Mouse (Mus musculus) neural tube, embryonic 12.5 days (tissue): ENCODE measurements around the gene Cnih3. TPM values are rescaled to one million over a fixed set of nuclear protein-coding genes. Genes with fewer than 3 reads are reported as not detected.

Source experiments
- ATAC-seq: fragments of 200-750 bp; cut with Nextera tagmentation; 2 replicates; pipeline ENCODE4 v1.8.0; 2017; ENCODE audit warnings: low read depth, mild to moderate bottlenecking, moderate TSS enrichment, moderate library complexity; ENCODE audit not compliant: low FRiP score
- H3K27ac ChIP-seq: fragments of 300-500 bp; sonication (generic); 2 replicates; pipeline ENCODE4 v1.5.1; 2016
- H3K27me3 ChIP-seq: fragments of 300-500 bp; sonication (generic); replicated peaks from 2 replicates; pipeline ENCODE4 v1.6.1; 2016; ENCODE audit warnings: mild to moderate bottlenecking
- H3K36me3 ChIP-seq: fragments of 300-500 bp; sonication (generic); 2 replicates; pipeline ENCODE4 v1.6.1; 2016; ENCODE audit warnings: mild to moderate bottlenecking
- H3K4me1 ChIP-seq: fragments of 300-500 bp; sonication (generic); 2 replicates; pipeline ENCODE4 v1.6.1; 2016
- H3K4me2 ChIP-seq: fragments of 300-500 bp; sonication (generic); replicated peaks from 2 replicates; pipeline ENCODE4 v1.6.1; 2016; ENCODE audit warnings: mild to moderate bottlenecking
- H3K4me3 ChIP-seq: fragments of 300-500 bp; sonication (generic); 2 replicates; pipeline ENCODE4 v1.5.1; 2016
- H3K9ac ChIP-seq: fragments of 300-500 bp; sonication (generic); 2 replicates; pipeline ENCODE4 v1.6.1; 2016; ENCODE audit warnings: mild to moderate bottlenecking
- H3K9me3 ChIP-seq: fragments of 300-500 bp; sonication (generic); 2 replicates; pipeline ENCODE4 v1.6.1; 2016; ENCODE audit warnings: mild to moderate bottlenecking
- WGBS: fragments of 180-500 bp; shearing (Covaris S2); methylation state at CpG from one replicate; pipeline ENCODE4 v1.1.7; 2016; 5-methylcytosine and 5-hydroxymethylcytosine counted together
- polyA plus RNA-seq: library from polyadenylated mRNA; unstranded; fragments of >200 nt; fragmentation: Nextera tagmentation; extraction: Ambion mirVana; gene quantifications from 2 replicates; pipeline ENCODE4 v1.2.1, GENCODE M21; 2016

Gene Cnih3
- polyA plus RNA-seq, 1 experiment from 2014 or later: 4.3 TPM

- no peak overlapping the region for H3K9ac ChIP-seq
- no peak overlapping the region for H3K4me2 ChIP-seq
- ATAC-seq: no peak
- H3K27ac ChIP-seq: no peak overlapping the region
- no peak overlapping the region for H3K4me3 ChIP-seq
- H3K27me3 ChIP-seq: no peaks in the 10 kb centered on the region
- WGBS: 68% methylated on average over 2 of the region's 2 CpGs
- H3K4me1 ChIP-seq: peaks cover 13% of the 10 kb centered on the region
- no peaks in the 10 kb centered on the region for H3K36me3 ChIP-seq
- no peaks in the 10 kb centered on the region for H3K9me3 ChIP-seq
Measured at GRCm38 (mm10) chr1:181414985-181415384, 62.6 kb downstream of the Cnih3 start.

DNA sequence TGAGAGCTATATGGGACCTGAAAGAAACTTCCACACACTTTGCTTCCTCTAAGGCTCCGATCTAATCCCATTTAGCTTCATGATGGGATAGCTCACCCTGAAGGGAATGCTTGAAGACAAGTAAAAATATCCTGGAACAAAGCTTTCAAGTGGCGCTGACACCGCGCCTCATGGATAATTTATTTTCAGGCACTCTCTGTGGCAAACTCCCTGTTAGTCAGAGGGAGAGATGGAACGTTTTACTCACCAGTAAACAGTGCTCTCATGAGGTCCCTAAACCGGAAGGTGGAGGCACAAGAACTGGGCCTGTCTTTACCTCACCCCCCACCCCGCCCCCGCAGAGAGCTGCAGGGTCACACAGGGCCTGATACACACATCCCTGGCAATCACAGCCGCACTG, 64.4 kb downstream of the Cnih3 start:
- Histone ChIP-seq H3K9me3 (no peaks in the 10 kb centered on the region), H3K4me2 (no peak overlapping the region), H3K36me3 (no peaks in the 10 kb centered on the region), H3K27ac (no peak overlapping the region), H3K9ac (no peak overlapping the region), H3K4me3 (no peak overlapping the region), H3K4me1 (peaks cover 6% of the 10 kb centered on the region), H3K27me3 (no peaks in the 10 kb centered on the region)
- WGBS: 76% methylated on average over 9 of the region's 9 CpGs
- no peak for ATAC-seq

DNA sequence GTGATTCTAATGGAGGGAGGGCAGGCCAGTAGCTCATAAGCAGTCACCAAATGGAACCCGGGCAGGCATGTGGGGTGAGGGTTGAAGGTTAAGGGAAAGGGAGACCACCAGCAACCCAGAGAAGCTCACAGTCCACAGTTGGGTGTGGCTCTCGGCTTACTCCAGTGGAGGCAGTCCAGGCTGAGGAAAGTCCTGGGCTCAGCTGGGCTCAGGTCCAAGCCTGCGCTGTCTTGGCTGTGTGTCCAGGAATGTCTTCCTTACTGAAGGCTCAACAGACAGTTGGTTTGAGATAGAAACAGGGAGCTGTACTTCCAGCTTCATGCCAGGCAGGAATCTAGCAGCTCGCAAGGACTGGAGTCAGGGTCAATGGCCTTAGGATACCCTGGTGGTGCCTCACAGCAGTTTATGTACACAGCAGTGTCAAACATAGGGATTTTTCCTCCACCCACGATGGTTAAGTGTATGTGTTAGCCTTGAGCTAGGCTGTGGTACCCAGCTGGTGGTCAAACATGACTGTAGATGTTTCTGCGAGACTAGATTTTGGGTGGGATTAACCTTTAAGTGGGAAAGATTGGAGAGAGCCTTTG, 65.6 kb downstream of the Cnih3 start:
- H3K4me2 ChIP-seq: no peak overlapping the region
- 83% methylated on average over 6 of the region's 6 CpGs for WGBS
- H3K27me3 ChIP-seq: no peaks in the 10 kb centered on the region
- no peak overlapping the region for H3K27ac ChIP-seq
- peaks cover 8% of the 10 kb centered on the region for H3K4me1 ChIP-seq
- no peaks in the 10 kb centered on the region for H3K36me3 ChIP-seq
- H3K4me3 ChIP-seq: no peak overlapping the region
- no peak overlapping the region for H3K9ac ChIP-seq
- H3K9me3 ChIP-seq: no peaks in the 10 kb centered on the region
- ATAC-seq: no peak

DNA sequence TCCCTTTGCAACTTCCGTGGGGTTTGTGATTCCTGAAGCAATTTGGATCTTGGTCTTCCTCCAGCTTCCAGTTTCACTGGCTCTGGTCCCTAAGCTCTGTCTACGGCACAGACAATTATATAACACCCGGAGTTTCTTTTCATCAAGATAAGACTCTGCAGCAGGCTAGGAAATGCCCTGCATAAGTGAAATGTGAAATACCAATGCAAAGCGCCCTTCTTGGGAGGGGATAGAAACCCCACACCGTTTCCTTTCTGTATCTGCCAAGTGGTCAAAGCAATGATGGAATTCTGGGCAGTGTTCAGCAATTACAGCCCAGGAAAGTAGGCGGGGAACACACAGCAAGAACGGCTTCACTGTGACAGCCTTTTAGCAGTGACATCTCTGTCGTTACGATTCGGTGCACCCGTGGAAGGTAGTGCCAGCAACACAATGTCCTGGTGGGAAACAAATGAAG, 67.7 kb downstream of the Cnih3 start:
- 50% methylated on average over 11 of the region's 11 CpGs for WGBS
- Histone ChIP-seq H3K4me3 (no peak overlapping the region), H3K4me2 (no peak overlapping the region), H3K36me3 (no peaks in the 10 kb centered on the region), H3K27ac (no peak overlapping the region), H3K9me3 (no peaks in the 10 kb centered on the region), H3K9ac (no peak overlapping the region), H3K27me3 (no peaks in the 10 kb centered on the region), H3K4me1 (peaks cover 9% of the 10 kb centered on the region)
- no peak for ATAC-seq

DNA sequence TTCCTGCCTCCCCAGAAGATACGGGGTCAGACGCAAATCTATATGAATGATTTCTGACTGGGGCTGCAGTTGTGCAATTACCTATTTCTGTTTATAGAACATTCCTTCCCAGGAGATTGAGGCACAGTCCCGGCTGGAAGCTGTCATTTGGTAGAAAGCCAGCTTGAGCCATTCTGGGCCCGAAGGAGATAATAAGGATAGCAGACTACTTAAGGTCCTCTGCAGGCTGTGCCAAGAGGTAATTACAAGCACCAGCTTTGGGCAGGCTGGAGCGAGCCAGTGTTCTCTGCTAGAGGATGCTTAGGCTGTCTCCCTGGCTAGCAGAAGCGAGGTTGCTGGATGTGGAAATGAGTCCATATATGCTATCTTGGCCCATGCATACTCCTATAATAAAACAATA, 70.4 kb downstream of the Cnih3 start:
- 64% methylated on average over 6 of the region's 6 CpGs for WGBS
- no peaks in the 10 kb centered on the region for H3K9me3 ChIP-seq
- no peaks in the 10 kb centered on the region for H3K36me3 ChIP-seq
- H3K4me1 ChIP-seq: peaks cover 9% of the 10 kb centered on the region
- H3K27ac ChIP-seq: no peak overlapping the region
- H3K27me3 ChIP-seq: no peaks in the 10 kb centered on the region
- H3K9ac ChIP-seq: no peak overlapping the region
- ATAC-seq: no peak
- no peak overlapping the region for H3K4me3 ChIP-seq
- no peak overlapping the region for H3K4me2 ChIP-seq

DNA sequence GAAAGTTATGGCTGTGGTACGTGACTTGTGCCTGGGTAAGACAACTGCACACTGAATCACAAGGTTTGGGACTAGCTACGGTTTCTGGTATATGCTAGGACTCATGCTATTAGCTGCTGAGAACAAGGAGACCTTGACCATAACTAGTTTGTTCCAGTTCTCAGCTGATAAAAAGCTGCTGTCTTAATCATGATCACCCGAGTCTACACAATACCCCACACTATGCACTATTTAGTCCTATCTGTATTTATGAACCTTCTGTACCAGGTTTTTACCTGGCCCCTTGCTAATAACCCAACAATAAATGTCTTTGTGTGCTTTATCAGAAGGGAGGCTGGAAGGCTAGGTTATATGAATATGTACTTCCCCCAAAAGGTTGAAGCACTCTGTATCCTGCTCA, 72.5 kb downstream of the Cnih3 start:
- Histone ChIP-seq H3K27me3 (no peaks in the 10 kb centered on the region), H3K4me2 (no peak overlapping the region), H3K4me1 (0 out of 2 replicates have a peak, but pooled peaks cover 3% of the 10 kb centered on the region), H3K9ac (no peak overlapping the region), H3K9me3 (no peaks in the 10 kb centered on the region), H3K27ac (no peak overlapping the region), H3K4me3 (no peak overlapping the region), H3K36me3 (no peaks in the 10 kb centered on the region)
- ATAC-seq: no peak
- 85% methylated on average over 3 of the region's 3 CpGs for WGBS

GRCm38 (mm10) chr1:181425388-181425787, 73.0 kb downstream of the Cnih3 start:
- Histone ChIP-seq H3K4me3 (no peak overlapping the region), H3K4me2 (no peak overlapping the region), H3K9ac (no peak overlapping the region), H3K9me3 (no peaks in the 10 kb centered on the region), H3K4me1 (0 out of 2 replicates have a peak, but pooled peaks cover 3% of the 10 kb centered on the region), H3K27ac (no peak overlapping the region), H3K36me3 (no peaks in the 10 kb centered on the region), H3K27me3 (no peaks in the 10 kb centered on the region)
- WGBS: 90% methylated on average over 3 of the region's 3 CpGs
- ATAC-seq: no peak

DNA sequence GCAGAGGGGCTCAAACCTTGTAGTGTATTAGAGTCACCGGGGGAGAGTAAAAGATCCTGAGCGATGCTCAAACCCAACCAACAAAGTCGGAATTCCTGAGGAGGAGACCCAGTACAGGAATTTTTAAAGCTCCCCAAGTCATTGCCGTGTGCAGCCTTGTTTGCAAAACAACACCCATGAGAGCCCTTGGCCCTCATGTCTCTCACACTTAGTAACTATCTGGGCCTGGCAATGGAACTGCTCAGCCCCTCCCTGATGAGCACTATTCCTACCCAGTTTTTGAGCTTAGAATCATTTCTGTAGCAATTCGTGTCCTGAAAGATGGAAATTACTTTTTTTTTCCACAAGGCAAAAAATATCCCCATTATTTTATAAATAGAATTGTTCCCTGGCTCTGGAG, 74.0 kb downstream of the Cnih3 start:
- H3K9me3 ChIP-seq: no peaks in the 10 kb centered on the region
- H3K9ac ChIP-seq: no peak overlapping the region
- no peak overlapping the region for H3K4me3 ChIP-seq
- no peak overlapping the region for H3K27ac ChIP-seq
- no peak for ATAC-seq
- no peaks in the 10 kb centered on the region for H3K27me3 ChIP-seq
- H3K4me2 ChIP-seq: no peak overlapping the region
- H3K36me3 ChIP-seq: no peaks in the 10 kb centered on the region
- 82% methylated on average over 5 of the region's 5 CpGs for WGBS
- 0 out of 2 replicates have a peak, but pooled peaks cover 3% of the 10 kb centered on the region for H3K4me1 ChIP-seq

GRCm38 (mm10) chr1:181433263-181433662, 80.8 kb downstream of the Cnih3 start:
- Histone ChIP-seq H3K9me3 (0 out of 2 replicates have a peak, but pooled peaks cover 2% of the 10 kb centered on the region), H3K4me1 (no peaks in the 10 kb centered on the region), H3K27ac (no peak overlapping the region), H3K4me2 (no peak overlapping the region), H3K27me3 (no peaks in the 10 kb centered on the region), H3K4me3 (no peak overlapping the region), H3K36me3 (no peaks in the 10 kb centered on the region), H3K9ac (no peak overlapping the region)
- ATAC-seq: no peak
- WGBS: 89% methylated on average over 5 of the region's 5 CpGs

GRCm38 (mm10) chr1:181435414-181435813, 83.0 kb downstream of the Cnih3 start:
- 84% methylated on average over 5 of the region's 5 CpGs for WGBS
- Histone ChIP-seq H3K27me3 (no peaks in the 10 kb centered on the region), H3K4me2 (no peak overlapping the region), H3K9me3 (0 out of 2 replicates have a peak, but pooled peaks cover 3% of the 10 kb centered on the region), H3K9ac (no peak overlapping the region), H3K36me3 (no peaks in the 10 kb centered on the region), H3K4me1 (no peaks in the 10 kb centered on the region), H3K4me3 (no peak overlapping the region), H3K27ac (no peak overlapping the region)
- no peak for ATAC-seq

DNA sequence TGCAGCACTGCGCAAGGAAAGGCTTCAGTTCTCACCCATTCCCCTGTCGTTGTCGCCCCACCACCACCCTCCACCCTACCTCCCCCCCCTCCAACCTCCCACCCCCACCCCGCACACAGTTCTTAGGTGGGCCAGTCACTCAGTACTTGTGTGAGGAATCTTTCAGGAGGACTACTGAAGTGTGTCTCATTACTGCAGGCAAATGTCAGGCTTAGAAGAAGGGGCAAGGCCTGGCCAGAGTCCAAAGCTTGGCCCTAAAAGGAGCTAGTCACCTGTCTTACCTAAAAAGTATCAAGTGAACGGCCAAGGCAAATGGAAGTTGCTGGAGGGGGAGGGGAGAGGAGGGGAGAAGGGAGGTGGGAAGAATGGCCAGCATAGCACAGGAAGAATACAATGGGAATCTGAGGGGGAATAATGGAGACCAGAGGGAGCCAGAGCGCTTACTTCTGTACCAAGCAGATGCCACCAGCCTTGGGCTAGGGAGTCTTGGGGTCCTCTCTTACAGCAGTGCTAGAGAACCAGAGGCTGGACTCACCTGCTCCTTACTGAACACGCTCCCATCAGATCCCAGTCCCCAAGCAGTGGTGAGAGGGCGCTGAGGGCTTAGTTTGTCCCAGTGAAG, 88.7 kb downstream of the Cnih3 start:
- no peak for ATAC-seq

DNA sequence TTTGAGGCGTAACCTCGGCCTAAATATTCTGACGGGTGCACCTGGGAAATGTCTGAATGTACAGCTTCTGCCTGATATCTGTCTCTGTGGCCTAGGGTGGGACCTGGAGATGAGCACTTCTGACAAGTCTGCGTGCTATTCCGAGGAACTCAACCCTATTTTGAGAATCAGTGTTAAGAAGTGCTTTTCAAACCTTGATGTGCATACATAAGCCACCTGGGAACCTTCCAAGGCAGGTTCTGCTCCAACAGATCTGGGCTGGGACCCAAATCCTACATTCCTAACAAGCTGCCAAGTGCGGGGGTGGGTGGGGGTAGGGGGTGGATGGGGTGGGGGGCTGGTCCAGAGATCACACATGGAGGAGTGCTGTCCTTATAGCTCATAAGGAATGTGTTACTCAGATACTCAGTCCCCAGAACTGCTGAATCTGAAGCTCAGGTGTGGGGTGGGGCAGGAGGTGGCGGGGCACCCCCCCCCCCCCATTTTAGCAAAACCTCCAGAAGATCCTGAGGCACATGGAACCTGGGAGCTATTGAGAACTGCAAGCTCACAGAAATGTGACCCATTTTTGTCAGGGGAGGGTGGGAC, 89.3 kb downstream of the Cnih3 start:
- Histone ChIP-seq H3K9ac (no peak overlapping the region), H3K27ac (no peak overlapping the region)
- ATAC-seq: no peak

More for the DNA sequence above, 88.7 kb downstream of the Cnih3 start:
- H3K4me1 ChIP-seq: no peaks in the 10 kb centered on the region
- no peak overlapping the region for H3K9ac ChIP-seq
- 86% methylated on average over 8 of the region's 8 CpGs for WGBS
- H3K9me3 ChIP-seq: 0 out of 2 replicates have a peak, but pooled peaks cover 3% of the 10 kb centered on the region
- H3K36me3 ChIP-seq: no peaks in the 10 kb centered on the region
- no peaks in the 10 kb centered on the region for H3K27me3 ChIP-seq
- H3K4me3 ChIP-seq: no peak overlapping the region
- no peak overlapping the region for H3K4me2 ChIP-seq
- H3K27ac ChIP-seq: no peak overlapping the region

More for the DNA sequence above, 89.3 kb downstream of the Cnih3 start:
- Histone ChIP-seq H3K4me3 (no peak overlapping the region), H3K4me1 (no peaks in the 10 kb centered on the region), H3K4me2 (no peak overlapping the region), H3K36me3 (no peaks in the 10 kb centered on the region), H3K27me3 (no peaks in the 10 kb centered on the region), H3K9me3 (0 out of 2 replicates have a peak, but pooled peaks cover 3% of the 10 kb centered on the region)
- WGBS: 89% methylated on average over 7 of the region's 7 CpGs
